Mouse (Mus musculus) liver, embryonic 14.5 days (tissue): Measurements from ENCODE around the gene Tceanc2. TPM values are rescaled to one million over a fixed set of nuclear protein-coding genes. Genes with fewer than 3 reads are reported as not detected.

ENCODE experiments used
- ATAC-seq: fragments of 200-750 bp; cut with Nextera tagmentation; 2 replicates; pipeline ENCODE4 v1.8.0; 2017; ENCODE audit warnings: moderate number of reproducible peaks, mild to moderate bottlenecking, moderate library complexity; ENCODE audit not compliant: insufficient read depth
- DNase-seq, 3 experiments: peaks; one replicate each; pipeline ENCODE4 v3.0.0-alpha.2; 2012 to 2013; ENCODE audit warnings: low read depth in 3 of 3, low spot score in 3 of 3
- H3K27ac ChIP-seq: fragments of 300-500 bp; sonication (generic); 2 replicates; pipeline ENCODE4 v1.5.1; 2014; ENCODE audit warnings: moderate library complexity, mild to moderate bottlenecking, control low read depth, inconsistent platforms
- H3K27me3 ChIP-seq: fragments of 300-500 bp; sonication (generic); 2 replicates; pipeline ENCODE4 v1.6.1; 2014; ENCODE audit warnings: mild to moderate bottlenecking, low read length, moderate library complexity; ENCODE audit not compliant: control insufficient read depth, insufficient read depth
- H3K36me3 ChIP-seq: fragments of 300-500 bp; sonication (generic); replicated peaks from 2 replicates; pipeline ENCODE4 v1.6.1; 2014; ENCODE audit warnings: low read depth; ENCODE audit not compliant: control insufficient read depth, insufficient read depth
- H3K4me1 ChIP-seq, 2 experiments: fragments of 200-500 bp in 1 of 2; fragments of 300-500 bp in 1 of 2; sonication (generic) in 1 of 2; replicated peaks; 2 replicates each; pipeline ENCODE4 v1.6.1; 2012 to 2014; ENCODE audit warnings: antibody characterized with exemption in 1 of 2, inconsistent platforms in 1 of 2, low read length in 1 of 2; ENCODE audit not compliant: control insufficient read depth in 2 of 2, insufficient read depth in 2 of 2
- H3K4me2 ChIP-seq: fragments of 300-500 bp; sonication (generic); 2 replicates; pipeline ENCODE4 v1.6.1; 2014; ENCODE audit warnings: low read depth, mild to moderate bottlenecking, control low read depth, moderate library complexity
- H3K4me3 ChIP-seq, 2 experiments: fragments of 200-500 bp in 1 of 2; fragments of 300-500 bp in 1 of 2; sonication (generic) in 1 of 2; 2 replicates each; pipeline ENCODE4 v1.5.1; 2012 to 2014; ENCODE audit warnings: low read depth in 2 of 2, low read length in 2 of 2, mild to moderate bottlenecking in 2 of 2, control low read depth in 1 of 2, inconsistent platforms in 1 of 2, moderate library complexity in 1 of 2; ENCODE audit not compliant: insufficient read depth in 1 of 2
- H3K9ac ChIP-seq: fragments of 300-500 bp; sonication (generic); replicated peaks from 2 replicates; pipeline ENCODE4 v1.6.1; 2014; ENCODE audit warnings: mild to moderate bottlenecking, control low read depth, moderate library complexity
- H3K9me3 ChIP-seq: fragments of 300-500 bp; sonication (generic); 2 replicates; pipeline ENCODE4 v1.6.1; 2016; ENCODE audit warnings: low read length, mixed read lengths; ENCODE audit not compliant: control insufficient read depth
- CTCF ChIP-seq: IDR thresholded peaks from 2 replicates; pipeline ENCODE4 v1.5.1; 2016; ENCODE audit warnings: antibody characterized with exemption, low read depth, control low read depth
- EP300 ChIP-seq: IDR thresholded peaks from 2 replicates; pipeline ENCODE4 v1.6.1; 2016; ENCODE audit warnings: antibody characterized with exemption, low read depth
- WGBS: fragments of 180-500 bp; shearing (Covaris S2); extraction: QIAGEN DNeasy Blood & Tissue Kit; methylation state at CpG from one replicate; pipeline ENCODE4 v1.1.7; 2014; ENCODE audit not compliant: insufficient replicate concordance; 5-methylcytosine and 5-hydroxymethylcytosine counted together
- polyA plus RNA-seq, 2 experiments: library from polyadenylated mRNA; depleted of rRNA in 1 of 2; stranded (reverse) in 1 of 2; unstranded in 1 of 2; fragments of >200 nt; fragmentation: Nextera tagmentation in 1 of 2; extraction: Ambion mirVana in 1 of 2; gene quantifications; 2 replicates each; pipeline versions ENCODE4 v1.2.1 to v1.2.3; 2012 to 2014

Tceanc2 gene
- polyA plus RNA-seq, 2 experiments = 5.5 to 24.2 TPM

DNA sequence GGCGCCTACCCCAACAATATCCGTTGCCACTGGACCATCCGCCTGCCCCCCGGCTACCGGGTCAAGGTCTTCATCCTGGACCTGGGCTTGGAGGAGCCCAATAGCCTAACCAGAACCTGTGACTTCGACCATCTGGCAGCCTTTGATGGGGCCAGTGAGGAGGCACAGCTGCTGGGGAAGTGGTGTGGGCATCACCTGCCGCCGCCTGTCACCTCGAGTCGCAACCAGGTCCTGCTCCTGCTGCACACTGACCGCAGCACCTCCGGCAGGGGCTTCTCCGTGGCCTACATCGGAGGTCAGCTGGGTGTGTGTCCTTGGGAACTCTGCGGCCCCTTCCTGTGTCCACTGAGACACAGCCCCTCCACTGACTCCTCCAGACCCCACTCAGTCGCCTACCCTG lies 72.1 kb downstream of the Tceanc2 start:
- TF ChIP-seq EP300 = no peak
- no peak for TF ChIP-seq CTCF
- no peak for DNase-seq
- peaks cover 0 to 6% of the 10 kb centered on the region in 2 experiments; a peak in 2 of 4 replicates for H3K4me1 ChIP-seq
- H3K36me3 ChIP-seq = no peaks in the 10 kb centered on the region
- H3K4me2 ChIP-seq = no peak overlapping the region
- no peaks in the 10 kb centered on the region for H3K9me3 ChIP-seq
- no peak overlapping the region for H3K9ac ChIP-seq
- ATAC-seq = no peak
- H3K4me3 ChIP-seq = no peak overlapping the region
- no peaks in the 10 kb centered on the region for H3K27me3 ChIP-seq
- H3K27ac ChIP-seq = no peak overlapping the region
- 79% methylated on average over 16 of the region's 16 CpGs for WGBS

GRCm38 (mm10) chr4:107102220-107102619 lies 76.7 kb downstream of the Tceanc2 start:
- H3K27me3 ChIP-seq = no peaks in the 10 kb centered on the region
- no peaks in the 10 kb centered on the region for H3K36me3 ChIP-seq
- ATAC-seq = no peak
- DNase-seq = no peak
- H3K9ac ChIP-seq = no peak overlapping the region
- WGBS = 66% methylated on average over 8 of the region's 8 CpGs
- TF ChIP-seq EP300 = no peak
- no peak for TF ChIP-seq CTCF
- H3K9me3 ChIP-seq = no peaks in the 10 kb centered on the region
- H3K27ac ChIP-seq = no peak overlapping the region
- H3K4me2 ChIP-seq = no peak overlapping the region
- no peaks in the 10 kb centered on the region for H3K4me1 ChIP-seq
- no peak overlapping the region for H3K4me3 ChIP-seq

GRCm38 (mm10) chr4:107098791-107099525 lies 80.0 kb downstream of the Tceanc2 start:
- 57% methylated on average over 17 of the region's 17 CpGs for WGBS
- TF ChIP-seq EP300 (no peak), CTCF (no peak)
- no peak overlapping the region for H3K4me3 ChIP-seq
- no peak overlapping the region for H3K27ac ChIP-seq
- no peaks in the 10 kb centered on the region for H3K27me3 ChIP-seq
- H3K9me3 ChIP-seq = no peaks in the 10 kb centered on the region
- ATAC-seq (no peak), DNase-seq (no peak)
- no peak overlapping the region for H3K9ac ChIP-seq
- H3K36me3 ChIP-seq = no peaks in the 10 kb centered on the region
- H3K4me2 ChIP-seq = no peak overlapping the region
- H3K4me1 ChIP-seq = no peaks in the 10 kb centered on the region

DNA sequence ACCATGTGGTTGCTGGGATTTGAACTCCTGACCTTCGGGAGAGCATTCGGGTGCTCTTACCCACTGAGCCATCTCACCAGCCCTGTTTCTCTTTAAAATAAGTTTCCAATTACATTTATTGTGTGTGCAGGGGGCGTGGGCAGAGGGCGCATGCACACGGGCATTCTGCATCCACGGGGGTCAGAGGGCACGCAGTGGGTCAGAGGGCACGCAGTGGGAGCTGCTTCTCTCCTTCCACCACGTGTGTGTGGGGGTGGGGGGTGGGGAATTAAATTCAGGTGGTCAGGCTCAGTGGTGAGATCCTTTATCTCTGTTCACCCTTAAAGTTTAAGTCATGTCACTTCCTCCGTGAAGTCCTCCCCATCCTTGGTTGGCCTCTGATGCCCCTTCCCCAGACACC lies 80.5 kb downstream of the Tceanc2 start:
- Histone ChIP-seq H3K4me3 (no peak overlapping the region), H3K4me2 (no peak overlapping the region), H3K27me3 (no peaks in the 10 kb centered on the region), H3K9ac (no peak overlapping the region), H3K36me3 (no peaks in the 10 kb centered on the region), H3K27ac (no peak overlapping the region), H3K4me1 (no peaks in the 10 kb centered on the region), H3K9me3 (no peaks in the 10 kb centered on the region)
- 74% methylated on average over 10 of the region's 10 CpGs for WGBS
- ATAC-seq (no peak), DNase-seq (no peak)
- TF ChIP-seq EP300 = no peak
- TF ChIP-seq CTCF = no peak

GRCm38 (mm10) chr4:107097871-107098270 lies 81.0 kb downstream of the Tceanc2 start:
- Histone ChIP-seq H3K4me2 (no peak overlapping the region), H3K4me1 (no peaks in the 10 kb centered on the region), H3K9me3 (no peaks in the 10 kb centered on the region), H3K4me3 (no peak overlapping the region), H3K27ac (no peak overlapping the region), H3K36me3 (no peaks in the 10 kb centered on the region), H3K27me3 (no peaks in the 10 kb centered on the region), H3K9ac (no peak overlapping the region)
- WGBS = 47% methylated on average over 15 of the region's 15 CpGs
- TF ChIP-seq EP300 (no peak), CTCF (no peak)
- DNase-seq (no peak), ATAC-seq (no peak)
